Mouse (Mus musculus) stomach, embryonic 16.5 days (tissue): ENCODE results near the gene Gm17324. TPM values are rescaled to one million over a fixed set of nuclear protein-coding genes. Genes with fewer than 3 reads are reported as not detected.

Experiments
- ATAC-seq: fragments of 200-750 bp; cut with Nextera tagmentation; 2 replicates; pipeline ENCODE4 v1.8.0; 2017; ENCODE audit warnings: moderate number of reproducible peaks, moderate TSS enrichment; ENCODE audit not compliant: insufficient read depth, low FRiP score
- H3K27ac ChIP-seq: fragments of 300-500 bp; sonication (generic); 2 replicates; pipeline ENCODE4 v1.5.1; 2014; ENCODE audit warnings: low read length
- H3K27me3 ChIP-seq: fragments of 300-500 bp; sonication (generic); 2 replicates; pipeline ENCODE4 v1.6.1; 2014; ENCODE audit warnings: low read length, control low read depth, mixed read lengths; ENCODE audit not compliant: control insufficient read depth, insufficient read depth
- H3K36me3 ChIP-seq: fragments of 300-500 bp; sonication (generic); 2 replicates; pipeline ENCODE4 v1.6.1; 2014; ENCODE audit warnings: low read length; ENCODE audit not compliant: control insufficient read depth, insufficient read depth
- H3K4me1 ChIP-seq: fragments of 300-500 bp; sonication (generic); 2 replicates; pipeline ENCODE4 v1.6.1; 2014; ENCODE audit warnings: low read length, control low read depth, mixed read lengths; ENCODE audit not compliant: control insufficient read depth, insufficient read depth
- H3K4me2 ChIP-seq: fragments of 300-500 bp; sonication (generic); 2 replicates; pipeline ENCODE4 v1.6.1; 2014; ENCODE audit warnings: low read depth, low read length, mixed read lengths
- H3K4me3 ChIP-seq: fragments of 300-500 bp; sonication (generic); replicated peaks from 2 replicates; pipeline ENCODE4 v1.5.1; 2014; ENCODE audit warnings: mild to moderate bottlenecking, low read length
- H3K9ac ChIP-seq: fragments of 300-500 bp; sonication (generic); 2 replicates; pipeline ENCODE4 v1.6.1; 2014; ENCODE audit warnings: low read length
- H3K9me3 ChIP-seq: fragments of 300-500 bp; sonication (generic); replicated peaks from 2 replicates; pipeline ENCODE4 v1.6.1; 2016; ENCODE audit warnings: low read length, control low read depth; ENCODE audit not compliant: control insufficient read depth
- WGBS: fragments of 180-500 bp; shearing (Covaris S2); extraction: QIAGEN DNeasy Blood & Tissue Kit; methylation state at CpG from one replicate; pipeline ENCODE4 v1.1.7; 2014; 5-methylcytosine and 5-hydroxymethylcytosine counted together
- polyA plus RNA-seq: library from polyadenylated mRNA; unstranded; fragments of >200 nt; fragmentation: Nextera tagmentation; extraction: Ambion mirVana; gene quantifications from 2 replicates; pipeline ENCODE4 v1.2.1, GENCODE M21; 2015

The Gm17324 gene
- polyA plus RNA-seq, 1 experiment from 2014 or later = 0.62 TPM

- Histone ChIP-seq H3K27ac (no peak overlapping the region), H3K36me3 (peaks cover 23% of the 10 kb centered on the region), H3K9me3 (no peaks in the 10 kb centered on the region), H3K4me1 (peaks cover 3% of the 10 kb centered on the region; the same call in 1 of the 2 replicates), H3K9ac (no peak overlapping the region), H3K4me3 (no peak overlapping the region), H3K27me3 (no peaks in the 10 kb centered on the region), H3K4me2 (no peak overlapping the region)
- WGBS = 84% methylated on average over 2 of the region's 2 CpGs
- ATAC-seq = no peak
Observed at GRCm38 (mm10) chr9:78475383-78475780, 26.8 kb upstream of the Gm17324 start.

- 78% methylated on average over 5 of the region's 5 CpGs for WGBS
- no peak overlapping the region for H3K27ac ChIP-seq
- peaks cover 3% of the 10 kb centered on the region; the same call in 1 of the 2 replicates for H3K4me1 ChIP-seq
- no peaks in the 10 kb centered on the region for H3K9me3 ChIP-seq
- ATAC-seq = no peak
- no peaks in the 10 kb centered on the region for H3K27me3 ChIP-seq
- H3K4me3 ChIP-seq = no peak overlapping the region
- H3K4me2 ChIP-seq = no peak overlapping the region
- H3K9ac ChIP-seq = no peak overlapping the region
- peaks cover 23% of the 10 kb centered on the region for H3K36me3 ChIP-seq
Observed at GRCm38 (mm10) chr9:78474771-78475382, 26.3 kb upstream of the Gm17324 start.

GRCm38 (mm10) chr9:78474270-78474669, 25.7 kb upstream of the Gm17324 start:
- no peak overlapping the region for H3K27ac ChIP-seq
- no peaks in the 10 kb centered on the region for H3K27me3 ChIP-seq
- no peak overlapping the region for H3K4me3 ChIP-seq
- no peaks in the 10 kb centered on the region for H3K9me3 ChIP-seq
- H3K9ac ChIP-seq = no peak overlapping the region
- peaks cover 3% of the 10 kb centered on the region; the same call in 1 of the 2 replicates for H3K4me1 ChIP-seq
- peaks cover 20% of the 10 kb centered on the region for H3K36me3 ChIP-seq
- H3K4me2 ChIP-seq = no peak overlapping the region
- 76% methylated on average over 2 of the region's 2 CpGs for WGBS
- ATAC-seq = no peak

GRCm38 (mm10) chr9:78473588-78473987, 25.0 kb upstream of the Gm17324 start:
- ATAC-seq = no peak
- Histone ChIP-seq H3K4me3 (no peak overlapping the region), H3K9ac (no peak overlapping the region), H3K9me3 (no peaks in the 10 kb centered on the region), H3K36me3 (peaks cover 19% of the 10 kb centered on the region), H3K4me2 (no peak overlapping the region), H3K4me1 (no peaks in the 10 kb centered on the region), H3K27ac (no peak overlapping the region), H3K27me3 (no peaks in the 10 kb centered on the region)
- WGBS = 81% methylated on average over 8 of the region's 8 CpGs

- H3K4me2 ChIP-seq = no peak overlapping the region
- H3K27me3 ChIP-seq = no peaks in the 10 kb centered on the region
- peaks cover 20% of the 10 kb centered on the region for H3K36me3 ChIP-seq
- no peak for ATAC-seq
- no peak overlapping the region for H3K27ac ChIP-seq
- no peaks in the 10 kb centered on the region for H3K4me1 ChIP-seq
- H3K9me3 ChIP-seq = no peaks in the 10 kb centered on the region
- H3K4me3 ChIP-seq = no peak overlapping the region
- 90% methylated on average over 3 of the region's 3 CpGs for WGBS
- no peak overlapping the region for H3K9ac ChIP-seq
Observed at GRCm38 (mm10) chr9:78465725-78466124, 17.1 kb upstream of the Gm17324 start.

- Histone ChIP-seq H3K4me1 (no peaks in the 10 kb centered on the region), H3K4me2 (no peak overlapping the region), H3K27ac (no peak overlapping the region), H3K36me3 (peaks cover 19% of the 10 kb centered on the region; the same call in 1 of the 2 replicates), H3K9ac (no peak overlapping the region), H3K4me3 (no peak overlapping the region), H3K9me3 (no peaks in the 10 kb centered on the region), H3K27me3 (no peaks in the 10 kb centered on the region)
- WGBS = 87% methylated on average over 4 of the region's 4 CpGs
- ATAC-seq = no peak
Observed at GRCm38 (mm10) chr9:78463337-78463736, 14.8 kb upstream of the Gm17324 start.

GRCm38 (mm10) chr9:78457026-78457425, 8.4 kb upstream of the Gm17324 start:
- H3K36me3 ChIP-seq = 0 out of 2 replicates have a peak, but pooled peaks cover 20% of the 10 kb centered on the region
- ATAC-seq = no peak
- 86% methylated on average over 8 of the region's 8 CpGs for WGBS

GRCm38 (mm10) chr9:78451382-78451781, 2.8 kb upstream of the Gm17324 start:
- Histone ChIP-seq H3K9me3 (no peaks in the 10 kb centered on the region), H3K27ac (no peak overlapping the region), H3K36me3 (peaks cover 6% of the 10 kb centered on the region; the same call in 1 of the 2 replicates), H3K27me3 (no peaks in the 10 kb centered on the region), H3K4me2 (no peak overlapping the region), H3K9ac (no peak overlapping the region), H3K4me1 (peaks cover 10% of the 10 kb centered on the region), H3K4me3 (no peak overlapping the region)
- no peak for ATAC-seq
- WGBS = 78% methylated on average over 4 of the region's 4 CpGs

More at GRCm38 (mm10) chr9:78457026-78457425, 8.4 kb upstream of the Gm17324 start:
- Histone ChIP-seq H3K4me2 (no peak overlapping the region), H3K27me3 (no peaks in the 10 kb centered on the region), H3K4me1 (no peaks in the 10 kb centered on the region), H3K4me3 (no peak overlapping the region), H3K27ac (no peak overlapping the region), H3K9me3 (no peaks in the 10 kb centered on the region), H3K9ac (no peak overlapping the region)

- Histone ChIP-seq H3K27ac (no peak overlapping the region), H3K4me2 (no peak overlapping the region), H3K9ac (no peak overlapping the region), H3K4me1 (peaks cover 10% of the 10 kb centered on the region), H3K27me3 (no peaks in the 10 kb centered on the region), H3K36me3 (peaks cover 6% of the 10 kb centered on the region; the same call in 1 of the 2 replicates), H3K9me3 (no peaks in the 10 kb centered on the region), H3K4me3 (no peak overlapping the region)
- WGBS = 76% methylated on average over 5 of the region's 5 CpGs
- no peak for ATAC-seq
Observed at GRCm38 (mm10) chr9:78450404-78450803, 1.8 kb upstream of the Gm17324 start.
